Mouse (Mus musculus) hindbrain, embryonic 10.5 days (tissue): ENCODE data around the gene Rell1. TPM values are rescaled to one million over a fixed set of nuclear protein-coding genes. Genes with fewer than 3 reads are reported as not detected.

ENCODE experiments used
- DNase-seq: peaks from one replicate; pipeline ENCODE4 v3.0.0-alpha.2; 2017; ENCODE audit warnings: low spot score
- H3K27ac ChIP-seq: fragments of 300-500 bp; sonication (generic); 2 replicates; pipeline ENCODE4 v1.5.1; 2016; ENCODE audit warnings: mild to moderate bottlenecking, moderate library complexity
- H3K27me3 ChIP-seq: fragments of 300-500 bp; sonication (generic); 2 replicates; pipeline ENCODE4 v1.6.1; 2016; ENCODE audit warnings: mild to moderate bottlenecking; ENCODE audit not compliant: poor library complexity, insufficient read depth, severe bottlenecking
- H3K36me3 ChIP-seq: fragments of 300-500 bp; sonication (generic); 2 replicates; pipeline ENCODE4 v1.6.1; 2016; ENCODE audit warnings: mild to moderate bottlenecking, moderate library complexity
- H3K4me1 ChIP-seq: fragments of 300-500 bp; sonication (generic); replicated peaks from 2 replicates; pipeline ENCODE4 v1.6.1; 2016; ENCODE audit warnings: mild to moderate bottlenecking
- H3K4me3 ChIP-seq: fragments of 300-500 bp; sonication (generic); 2 replicates; pipeline ENCODE4 v1.5.1; 2016; ENCODE audit warnings: mild to moderate bottlenecking, moderate library complexity
- H3K9me3 ChIP-seq: fragments of 300-500 bp; sonication (generic); 2 replicates; pipeline ENCODE4 v1.6.1; 2016; ENCODE audit warnings: mild to moderate bottlenecking, moderate library complexity
- WGBS: fragments of 180-500 bp; shearing (Covaris S2); methylation state at CpG from one replicate; pipeline ENCODE4 v1.1.7; 2016; 5-methylcytosine and 5-hydroxymethylcytosine counted together
- polyA plus RNA-seq: library from polyadenylated mRNA; unstranded; fragments of >200 nt; fragmentation: Nextera tagmentation; extraction: Ambion mirVana; gene quantifications from 2 replicates; pipeline ENCODE4 v1.2.1, GENCODE M21; 2016

Gene Rell1
- polyA plus RNA-seq, 1 experiment from 2014 or later = 11.5 TPM

- H3K4me1 ChIP-seq = peaks cover 52% of the 10 kb centered on the region
- 0 out of 2 replicates have a peak, but pooled peaks cover 4% of the 10 kb centered on the region for H3K36me3 ChIP-seq
- no peak overlapping the region for H3K4me3 ChIP-seq
- H3K9me3 ChIP-seq = no peaks in the 10 kb centered on the region
- H3K27me3 ChIP-seq = 0 out of 2 replicates have a peak, but pooled peaks cover 2% of the 10 kb centered on the region
- DNase-seq = no peak
- WGBS = 86% methylated on average over 4 of the region's 4 CpGs
- no peak overlapping the region for H3K27ac ChIP-seq
These were observed 2.3 kb downstream of the Rell1 start for GRCm38 (mm10) chr5:63966379-63966778.

- Histone ChIP-seq H3K9me3 (no peaks in the 10 kb centered on the region), H3K27me3 (0 out of 2 replicates have a peak, but pooled peaks cover 2% of the 10 kb centered on the region), H3K4me1 (peaks cover 47% of the 10 kb centered on the region), H3K4me3 (no peak overlapping the region), H3K36me3 (peaks cover 5% of the 10 kb centered on the region; the same call in 1 of the 2 replicates), H3K27ac (no peak overlapping the region)
- no peak for DNase-seq
- WGBS = 84% methylated on average over 1 of the region's 1 CpGs
These were observed 2.8 kb downstream of the Rell1 start for GRCm38 (mm10) chr5:63965946-63966345.

DNA sequence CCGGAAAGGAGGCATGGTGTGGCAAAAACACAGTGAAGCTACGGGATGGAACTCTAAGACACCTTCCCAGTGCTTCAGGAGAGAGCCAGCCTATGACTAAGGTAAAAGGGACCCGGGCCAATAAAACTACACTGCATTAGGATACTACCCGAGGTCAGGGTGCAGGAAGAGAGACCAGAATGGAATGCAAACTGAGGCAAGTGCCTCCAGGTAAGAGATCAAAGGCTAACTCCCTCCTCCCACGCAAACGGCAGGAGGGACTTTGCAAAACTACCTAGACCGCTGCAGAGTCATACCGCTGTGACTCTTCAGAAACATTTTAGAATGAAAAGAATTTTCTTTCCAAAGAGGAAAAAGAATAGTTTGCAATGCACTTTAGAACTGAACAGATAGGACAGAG is 4.1 kb downstream of the Rell1 start:
- 0 out of 2 replicates have a peak, but pooled peaks cover 2% of the 10 kb centered on the region for H3K27me3 ChIP-seq
- 65% methylated on average over 8 of the region's 8 CpGs for WGBS

DNA sequence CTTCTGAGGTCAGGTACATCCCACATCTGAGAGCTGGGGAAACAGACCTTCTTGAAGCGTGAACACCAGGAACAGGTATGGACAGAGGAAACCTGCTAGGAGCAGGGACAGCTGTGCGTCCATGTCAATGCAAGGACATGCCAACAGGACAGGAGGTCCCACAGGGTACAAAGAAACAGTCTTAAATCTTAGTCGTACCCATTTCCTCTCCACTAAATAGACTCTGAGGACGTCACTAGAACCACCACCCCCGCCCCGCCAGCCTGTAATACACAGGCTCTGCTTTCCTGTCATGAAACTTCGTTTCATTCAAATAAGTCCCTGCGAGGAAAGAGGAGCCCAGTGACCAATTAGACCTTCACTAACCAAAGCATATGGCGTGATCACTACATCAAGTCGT is 7.0 kb downstream of the Rell1 start:
- peaks cover 17% of the 10 kb centered on the region for H3K4me1 ChIP-seq
- no peaks in the 10 kb centered on the region for H3K27me3 ChIP-seq
- H3K27ac ChIP-seq = no peak overlapping the region
- WGBS = 91% methylated on average over 10 of the region's 10 CpGs
- H3K36me3 ChIP-seq = peaks cover 15% of the 10 kb centered on the region
- no peaks in the 10 kb centered on the region for H3K9me3 ChIP-seq
- H3K4me3 ChIP-seq = no peak overlapping the region
- DNase-seq = no peak

More for the DNA sequence above, 4.1 kb downstream of the Rell1 start:
- peaks cover 15% of the 10 kb centered on the region for H3K36me3 ChIP-seq
- DNase-seq = no peak
- H3K27ac ChIP-seq = no peak overlapping the region
- peaks cover 34% of the 10 kb centered on the region for H3K4me1 ChIP-seq
- H3K9me3 ChIP-seq = no peaks in the 10 kb centered on the region
- no peak overlapping the region for H3K4me3 ChIP-seq

- H3K27ac ChIP-seq = no peak overlapping the region
- H3K36me3 ChIP-seq = peaks cover 18% of the 10 kb centered on the region
- 94% methylated on average over 10 of the region's 10 CpGs for WGBS
- DNase-seq = no peak
- no peak overlapping the region for H3K4me3 ChIP-seq
- H3K27me3 ChIP-seq = no peaks in the 10 kb centered on the region
- 0 out of 2 replicates have a peak, but pooled peaks cover 12% of the 10 kb centered on the region for H3K4me1 ChIP-seq
- H3K9me3 ChIP-seq = no peaks in the 10 kb centered on the region
These were observed 8.1 kb downstream of the Rell1 start for GRCm38 (mm10) chr5:63960565-63960964.

GRCm38 (mm10) chr5:63958963-63959708 is 9.6 kb downstream of the Rell1 start:
- H3K27ac ChIP-seq = 0 out of 2 replicates have a peak overlapping the region, but pooled peaks have one; percentile 29

DNA sequence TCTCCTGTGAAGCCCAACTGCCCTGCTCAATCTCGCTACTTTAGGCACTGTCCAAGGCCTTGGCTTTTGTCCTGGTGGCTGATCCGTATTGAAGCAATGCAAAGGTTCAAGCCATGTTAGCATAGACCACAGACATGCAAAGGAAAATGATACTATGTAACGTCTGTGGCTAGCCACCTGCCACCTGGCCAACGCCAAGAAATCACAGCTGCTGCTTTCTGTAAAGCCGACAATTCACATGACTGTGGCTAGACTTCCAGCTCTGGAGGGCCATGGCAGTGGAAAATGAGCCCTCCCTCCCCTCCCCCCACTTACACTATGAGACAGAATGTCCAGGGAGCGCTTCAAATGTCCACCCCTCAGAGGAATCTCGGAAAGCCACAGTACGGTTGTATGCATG is 11.1 kb downstream of the Rell1 start:
- Histone ChIP-seq H3K4me1 (0 out of 2 replicates have a peak, but pooled peaks cover 6% of the 10 kb centered on the region), H3K4me3 (no peak overlapping the region), H3K9me3 (no peaks in the 10 kb centered on the region), H3K27me3 (no peaks in the 10 kb centered on the region), H3K36me3 (peaks cover 20% of the 10 kb centered on the region), H3K27ac (no peak overlapping the region)
- DNase-seq = no peak
- WGBS = 82% methylated on average over 8 of the region's 8 CpGs

More at GRCm38 (mm10) chr5:63958963-63959708, 9.6 kb downstream of the Rell1 start:
- H3K9me3 ChIP-seq = no peaks in the 10 kb centered on the region
- WGBS = 77% methylated on average over 18 of the region's 18 CpGs
- DNase-seq = no peak
- peaks cover 20% of the 10 kb centered on the region for H3K36me3 ChIP-seq
- H3K4me1 ChIP-seq = 0 out of 2 replicates have a peak, but pooled peaks cover 8% of the 10 kb centered on the region
- no peaks in the 10 kb centered on the region for H3K27me3 ChIP-seq
- no peak overlapping the region for H3K4me3 ChIP-seq

GRCm38 (mm10) chr5:63956411-63956810 is 12.3 kb downstream of the Rell1 start:
- Histone ChIP-seq H3K9me3 (no peaks in the 10 kb centered on the region), H3K27me3 (no peaks in the 10 kb centered on the region), H3K36me3 (peaks cover 20% of the 10 kb centered on the region), H3K27ac (no peak overlapping the region), H3K4me3 (no peak overlapping the region), H3K4me1 (peaks cover 11% of the 10 kb centered on the region)
- DNase-seq = no peak
- WGBS = 91% methylated on average over 11 of the region's 11 CpGs

DNA sequence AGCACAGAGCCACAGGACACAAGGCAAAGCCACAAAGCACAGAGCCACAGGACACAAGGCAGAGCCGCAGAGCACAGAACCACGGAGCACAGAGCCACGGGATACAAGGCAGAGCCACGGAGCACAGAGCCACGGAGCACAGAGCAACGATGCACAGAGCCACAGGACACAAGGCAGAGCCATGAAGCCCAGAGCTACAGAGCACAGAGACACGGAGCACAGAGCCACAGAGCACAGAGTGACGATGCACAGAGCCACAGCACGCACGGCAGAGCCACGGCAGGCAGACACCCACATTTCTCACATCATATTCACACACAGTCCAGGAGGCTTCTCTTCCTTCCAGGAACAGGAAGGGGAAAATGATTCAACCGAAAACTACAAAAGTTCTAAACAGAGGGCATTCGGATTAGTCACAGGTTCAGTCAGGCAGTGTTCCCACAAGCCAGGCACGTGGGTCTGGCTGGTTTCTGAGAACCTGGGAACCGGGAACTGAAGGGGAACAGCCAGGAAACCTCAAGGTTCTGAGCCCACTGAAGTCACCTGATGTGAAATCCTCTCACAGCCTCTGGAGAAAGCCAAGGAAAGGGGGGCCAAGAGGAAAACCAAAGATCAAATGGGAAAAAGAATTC is 15.2 kb downstream of the Rell1 start:
- Histone ChIP-seq H3K27me3 (no peaks in the 10 kb centered on the region), H3K27ac (no peak overlapping the region), H3K9me3 (no peaks in the 10 kb centered on the region), H3K4me1 (peaks cover 32% of the 10 kb centered on the region), H3K36me3 (0 out of 2 replicates have a peak, but pooled peaks cover 9% of the 10 kb centered on the region), H3K4me3 (no peak overlapping the region)
- no peak for DNase-seq
- WGBS = 94% methylated on average over 15 of the region's 15 CpGs

- WGBS = 91% methylated on average over 6 of the region's 6 CpGs
- Histone ChIP-seq H3K36me3 (0 out of 2 replicates have a peak, but pooled peaks cover 9% of the 10 kb centered on the region), H3K9me3 (no peaks in the 10 kb centered on the region), H3K4me3 (no peak overlapping the region), H3K27ac (no peak overlapping the region), H3K27me3 (no peaks in the 10 kb centered on the region), H3K4me1 (peaks cover 39% of the 10 kb centered on the region)
- DNase-seq = no peak
These were observed 16.7 kb downstream of the Rell1 start for GRCm38 (mm10) chr5:63952039-63952438.

DNA sequence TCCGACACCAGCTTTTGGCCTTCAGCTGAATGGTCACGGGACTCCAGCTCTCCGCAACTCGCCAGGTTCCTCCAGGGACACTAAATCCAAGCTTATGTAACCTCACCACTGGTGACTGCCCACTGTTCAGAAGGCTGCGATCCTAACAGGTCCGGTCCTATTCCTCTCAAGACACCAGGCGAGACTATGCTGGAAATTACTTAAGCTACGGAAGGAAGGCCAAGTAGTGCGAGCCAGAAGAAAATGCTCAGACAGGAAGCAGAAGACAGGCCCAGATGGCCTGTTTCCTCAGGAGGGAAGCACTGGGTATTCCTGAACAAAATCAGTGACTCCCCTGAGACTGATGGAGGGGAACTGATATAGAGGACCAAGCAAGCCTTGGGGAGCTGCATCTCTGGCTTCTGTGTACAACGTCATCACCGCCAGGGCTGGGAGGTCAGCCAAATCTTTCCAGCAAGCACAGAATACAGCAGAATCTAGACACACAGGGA is 17.2 kb downstream of the Rell1 start:
- H3K27ac ChIP-seq = peak overlapping the region; percentile 25; the same call in 1 of the 2 replicates
- no peak overlapping the region for H3K4me3 ChIP-seq
- 0 out of 2 replicates have a peak, but pooled peaks cover 9% of the 10 kb centered on the region for H3K36me3 ChIP-seq
- no peak for DNase-seq
- H3K27me3 ChIP-seq = no peaks in the 10 kb centered on the region
- H3K9me3 ChIP-seq = no peaks in the 10 kb centered on the region
- 90% methylated on average over 11 of the region's 11 CpGs for WGBS
- H3K4me1 ChIP-seq = peaks cover 39% of the 10 kb centered on the region

DNA sequence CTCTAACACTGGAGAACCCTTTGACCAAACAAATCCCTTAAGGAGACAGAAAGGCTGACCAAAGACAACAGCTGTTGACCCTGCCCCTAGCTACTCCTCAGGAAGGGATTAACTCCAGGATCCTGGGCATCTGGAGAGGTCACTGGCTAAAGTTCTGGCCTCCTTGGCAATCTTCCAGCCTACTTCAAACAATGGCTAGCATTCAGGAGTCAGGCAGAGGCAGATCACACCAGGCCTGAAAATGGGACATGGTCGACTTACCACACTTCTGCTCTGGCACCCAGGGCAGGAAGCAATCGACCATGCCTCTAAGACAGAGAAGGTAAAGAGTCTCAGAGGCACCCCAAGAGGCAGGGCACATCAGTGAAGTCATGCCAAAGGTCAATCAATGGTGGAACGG is 19.5 kb downstream of the Rell1 start:
- DNase-seq = peak; percentile 30
- WGBS = 22% methylated on average over 3 of the region's 3 CpGs

DNA sequence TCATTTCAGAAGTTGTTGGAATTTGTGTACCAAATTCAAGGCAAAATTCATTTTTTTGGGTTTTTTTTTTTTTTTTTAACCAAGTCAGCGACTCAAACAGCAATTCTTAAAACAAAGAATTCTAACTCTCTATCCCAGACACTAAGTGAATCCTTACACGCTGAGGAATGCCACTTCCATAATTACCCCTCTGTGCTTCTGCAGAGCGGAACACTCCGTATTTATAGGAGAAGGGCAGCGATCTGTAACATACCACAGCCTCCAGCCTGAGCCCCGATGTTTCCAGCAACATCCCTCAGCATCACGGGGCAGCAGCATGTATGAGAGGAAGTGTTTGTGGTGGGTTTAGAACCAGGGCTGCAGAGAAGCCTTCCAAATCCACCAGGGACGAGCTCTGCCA is 21.2 kb downstream of the Rell1 start:
- Histone ChIP-seq H3K36me3 (no peaks in the 10 kb centered on the region), H3K9me3 (no peaks in the 10 kb centered on the region), H3K27ac (no peak overlapping the region), H3K27me3 (no peaks in the 10 kb centered on the region), H3K4me1 (peaks cover 43% of the 10 kb centered on the region), H3K4me3 (no peak overlapping the region)
- WGBS = 49% methylated on average over 8 of the region's 8 CpGs
- no peak for DNase-seq

More for the DNA sequence above, 19.5 kb downstream of the Rell1 start:
- H3K27ac ChIP-seq = no peak overlapping the region
- peaks cover 43% of the 10 kb centered on the region for H3K4me1 ChIP-seq
- no peaks in the 10 kb centered on the region for H3K36me3 ChIP-seq
- H3K27me3 ChIP-seq = no peaks in the 10 kb centered on the region
- H3K4me3 ChIP-seq = no peak overlapping the region
- no peaks in the 10 kb centered on the region for H3K9me3 ChIP-seq
